ENCODE assay signal across 8 mouse cellular contexts in genomic region chr19:7611942-7612757, GRCm38 (mm10). TPM values are rescaled to one million over a fixed set of nuclear protein-coding genes. Genes with fewer than 3 reads are reported as not detected.
A peak's percentile ranks its signal among the peaks of the same experiment; 100 is the strongest.
DNase-seq lines count a peak whose midpoint lies in the region; ATAC-seq and TF ChIP-seq lines count a peak whose summit lies in the region.

Hrasls5 (plus strand) TSS chr19:7612541.

- peak; percentile 64; the same call in 1 of the 2 replicates for ATAC-seq in embryonic facial prominence, embryonic 15.5 days (ENCODE audit: insufficient number of reproducible peaks, low FRiP score, low TSS enrichment, low read depth)
- ATAC-seq in hindbrain, embryonic 14.5 days (ENCODE audit: low FRiP score), result peak; percentile 49; the same call in 1 of the 2 replicates
- 0 out of 2 replicates have a peak, but pooled peaks have one; percentile 59 for ATAC-seq in limb, embryonic 15.5 days (ENCODE audit: insufficient number of reproducible peaks, low FRiP score, low TSS enrichment, low read depth)
- peak; percentile 76 for ATAC-seq in neural tube, embryonic 14.5 days (ENCODE audit: low read depth)

- peaks cover 8% of the 10 kb centered on the region; the same call in 1 of the 2 replicates for H3K4me1 ChIP-seq in cerebellum, adult 2 months (ENCODE audit: control insufficient read depth, insufficient read depth, low read length)
- H3K4me1 ChIP-seq in E14TG2a.4 (replicated peaks; ENCODE audit: low read depth, low read length), result peaks cover 33% of the 10 kb centered on the region
- H3K4me1 ChIP-seq in embryonic facial prominence, embryonic 15.5 days, result peaks cover 28% of the 10 kb centered on the region
- peaks cover 3% of the 10 kb centered on the region for H3K4me1 ChIP-seq in hindbrain, embryonic 14.5 days (replicated peaks; ENCODE audit: control insufficient read depth, insufficient read depth, low read length)
- H3K4me1 ChIP-seq in limb, embryonic 15.5 days, result peaks cover 24% of the 10 kb centered on the region
- peaks cover 7% of the 10 kb centered on the region; the same call in 1 of the 2 replicates for H3K4me1 ChIP-seq in neural tube, embryonic 14.5 days (ENCODE audit: control insufficient read depth, insufficient read depth, low read length)

- WGBS in cerebellum, adult 2 months, result 4% methylated on average over 53 of the region's 54 CpGs
- WGBS in embryonic facial prominence, embryonic 15.5 days, result 2% methylated on average over 54 of the region's 54 CpGs
- 3% methylated on average over 50 of the region's 54 CpGs for WGBS in hindbrain, embryonic 14.5 days
- WGBS in limb, embryonic 15.5 days, result 2% methylated on average over 54 of the region's 54 CpGs
- 2% methylated on average over 54 of the region's 54 CpGs for WGBS in neural tube, embryonic 14.5 days

- TF ChIP-seq POLR2A in cerebellum, adult 2 months (IDR thresholded peaks at IDR 0.05; ENCODE audit: borderline replicate concordance, insufficient read depth, low read length), result no peak

- peak within 1 kb of the TSS; percentile 94 for H3K4me2 ChIP-seq in embryonic facial prominence, embryonic 15.5 days (replicated peaks)
- peak within 1 kb of the TSS; percentile 92 for H3K4me2 ChIP-seq in hindbrain, embryonic 14.5 days (replicated peaks)
- H3K4me2 ChIP-seq in limb, embryonic 15.5 days, result peak within 1 kb of the TSS; percentile 96
- H3K4me2 ChIP-seq in neural tube, embryonic 14.5 days (ENCODE audit: low read depth, low read length), result peak within 1 kb of the TSS; percentile 86

- H3K9me3 ChIP-seq in E14TG2a.4 (ENCODE audit: low read length), result no peaks in the 10 kb centered on the region
- H3K9me3 ChIP-seq in embryonic facial prominence, embryonic 15.5 days (replicated peaks), result no peaks in the 10 kb centered on the region
- no peaks in the 10 kb centered on the region for H3K9me3 ChIP-seq in hindbrain, embryonic 14.5 days (ENCODE audit: control insufficient read depth, low read length)
- no peaks in the 10 kb centered on the region for H3K9me3 ChIP-seq in limb, embryonic 15.5 days
- H3K9me3 ChIP-seq in neural tube, embryonic 14.5 days (ENCODE audit: control insufficient read depth, low read length), result no peaks in the 10 kb centered on the region

- no peak within 1 kb of the TSS for H3K27ac ChIP-seq in cerebellum, adult 2 months (ENCODE audit: insufficient read depth, low read length)
- H3K27ac ChIP-seq in embryonic facial prominence, embryonic 15.5 days (replicated peaks), result 0 out of 2 replicates have a peak within 1 kb of the TSS, but pooled peaks have one; percentile 11
- H3K27ac ChIP-seq in hindbrain, embryonic 14.5 days, result no peak within 1 kb of the TSS
- H3K27ac ChIP-seq in limb, embryonic 15.5 days, result no peak within 1 kb of the TSS
- H3K27ac ChIP-seq in neural tube, embryonic 14.5 days (ENCODE audit: low read depth, low read length), result no peak within 1 kb of the TSS

- no peaks in the 10 kb centered on the region; the same call in 1 of the 2 replicates for H3K27me3 ChIP-seq in cerebellum, adult 2 months (ENCODE audit: control insufficient read depth, insufficient read depth, low read length)
- H3K27me3 ChIP-seq in E14TG2a.4 (ENCODE audit: insufficient read depth, low read length), result peaks cover 59% of the 10 kb centered on the region
- H3K27me3 ChIP-seq in embryonic facial prominence, embryonic 15.5 days, result no peaks in the 10 kb centered on the region
- peaks cover 34% of the 10 kb centered on the region for H3K27me3 ChIP-seq in hindbrain, embryonic 14.5 days (ENCODE audit: control insufficient read depth, insufficient read depth, low read length)
- peaks cover 7% of the 10 kb centered on the region; the same call in 1 of the 2 replicates for H3K27me3 ChIP-seq in limb, embryonic 15.5 days
- H3K27me3 ChIP-seq in neural tube, embryonic 14.5 days (ENCODE audit: control insufficient read depth, insufficient read depth, low read length), result peaks cover 4% of the 10 kb centered on the region

- H3K9ac ChIP-seq in embryonic facial prominence, embryonic 15.5 days, result peak within 1 kb of the TSS; percentile 35; the same call in 1 of the 2 replicates
- H3K9ac ChIP-seq in hindbrain, embryonic 14.5 days, result peak within 1 kb of the TSS; percentile 60
- H3K9ac ChIP-seq in limb, embryonic 15.5 days, result peak within 1 kb of the TSS; percentile 35
- peak within 1 kb of the TSS; percentile 48 for H3K9ac ChIP-seq in neural tube, embryonic 14.5 days (replicated peaks; ENCODE audit: low read depth, low read length)

- peak in 1 of 2 experiments; percentile 7 for DNase-seq in cerebellum, adult 2 months
- DNase-seq in cerebellum, postnatal 36 days, result no peak
- DNase-seq in hindbrain, embryonic 14.5 days (ENCODE audit: low spot score), result peak; percentile 42
- DNase-seq in spleen, adult 12 weeks (ENCODE audit: low spot score), result no peak

- H3K36me3 ChIP-seq in E14TG2a.4 (ENCODE audit: insufficient read depth, low read length), result no peaks in the 10 kb centered on the region
- no peaks in the 10 kb centered on the region for H3K36me3 ChIP-seq in embryonic facial prominence, embryonic 15.5 days
- no peaks in the 10 kb centered on the region for H3K36me3 ChIP-seq in hindbrain, embryonic 14.5 days (replicated peaks; ENCODE audit: control insufficient read depth, insufficient read depth)
- no peaks in the 10 kb centered on the region for H3K36me3 ChIP-seq in limb, embryonic 15.5 days
- H3K36me3 ChIP-seq in neural tube, embryonic 14.5 days (ENCODE audit: control insufficient read depth, insufficient read depth, low read length), result no peaks in the 10 kb centered on the region

- H3K4me3 ChIP-seq in cerebellum, adult 2 months (replicated peaks; ENCODE audit: insufficient read depth, low read depth, low read length), result peak within 1 kb of the TSS; percentile 38
- H3K4me3 ChIP-seq in E14TG2a.4 (replicated peaks; ENCODE audit: low read length), result peak within 1 kb of the TSS; percentile 79
- peak within 1 kb of the TSS; percentile 49 for H3K4me3 ChIP-seq in embryonic facial prominence, embryonic 15.5 days (replicated peaks)
- H3K4me3 ChIP-seq in hindbrain, embryonic 14.5 days (replicated peaks; ENCODE audit: low read length), result peak within 1 kb of the TSS; percentile 43
- H3K4me3 ChIP-seq in limb, embryonic 15.5 days, result peak within 1 kb of the TSS; percentile 44
- peak within 1 kb of the TSS; percentile 37 for H3K4me3 ChIP-seq in neural tube, embryonic 14.5 days (ENCODE audit: low read depth, low read length)

- no peak for TF ChIP-seq CTCF in cerebellum, adult 2 months (IDR thresholded peaks at IDR 0.05; ENCODE audit: borderline replicate concordance, insufficient read depth, low read depth, low read length)
- TF ChIP-seq CTCF in E14TG2a.4 (conservative IDR thresholded peaks at IDR 0.05; ENCODE audit: low read length), result peak; percentile 26; the same call in 1 of the 2 replicates

RNA-seq across cellular contexts. Expression of gene Hrasls5, which starts in this region (rescaled TPM):
- 0.21 TPM in 1 of 2 replicates, not detected in the other for polyA plus RNA-seq in cerebellum, adult 2 months (2012; rRNA removed)
- polyA plus RNA-seq in embryonic facial prominence, embryonic 15.5 days (2015; fragmentation: Nextera tagmentation; extraction: Ambion mirVana), result 0.21 and 0.38 TPM in 2 replicates
- polyA plus RNA-seq in hindbrain, embryonic 14.5 days (2014; fragmentation: Nextera tagmentation; extraction: Ambion mirVana), result not detected in 2 replicates
- polyA plus RNA-seq in limb, embryonic 15.5 days (2015; fragmentation: Nextera tagmentation; extraction: Ambion mirVana), result 0.27 TPM in 1 of 2 replicates, not detected in the other
- polyA plus RNA-seq in neural tube, embryonic 14.5 days (2014; fragmentation: Nextera tagmentation; extraction: Ambion mirVana), result not detected in 2 replicates

Comparison
In these comparisons a context has a peak if more than half of its experiments do, and no peak if none do; other contexts are left out.
1. Peak in ATAC-seq, H3K4me3 ChIP-seq, H3K27ac ChIP-seq, H3K9ac ChIP-seq and H3K4me2 ChIP-seq in embryonic facial prominence, embryonic 15.5 days; RNA of the gene not detected or under 1 TPM.
2. Peak in DNase-seq, ATAC-seq, H3K4me3 ChIP-seq, H3K9ac ChIP-seq and H3K4me2 ChIP-seq in hindbrain, embryonic 14.5 days; RNA of the gene not detected or under 1 TPM.
3. Peak in ATAC-seq, H3K4me3 ChIP-seq, H3K9ac ChIP-seq and H3K4me2 ChIP-seq in limb, embryonic 15.5 days; RNA of the gene not detected or under 1 TPM.
4. Peak in ATAC-seq, H3K4me3 ChIP-seq, H3K9ac ChIP-seq and H3K4me2 ChIP-seq in neural tube, embryonic 14.5 days; RNA of the gene not detected or under 1 TPM.